Mouse (Mus musculus): Measurements from ENCODE around the gene Tle6.
"Not testable (repeated sequence)": the region's sequence is repeated elsewhere in the genome, so short reads cannot be mapped to it uniquely, and the experiment has no call there.

The Tle6 gene

DNA sequence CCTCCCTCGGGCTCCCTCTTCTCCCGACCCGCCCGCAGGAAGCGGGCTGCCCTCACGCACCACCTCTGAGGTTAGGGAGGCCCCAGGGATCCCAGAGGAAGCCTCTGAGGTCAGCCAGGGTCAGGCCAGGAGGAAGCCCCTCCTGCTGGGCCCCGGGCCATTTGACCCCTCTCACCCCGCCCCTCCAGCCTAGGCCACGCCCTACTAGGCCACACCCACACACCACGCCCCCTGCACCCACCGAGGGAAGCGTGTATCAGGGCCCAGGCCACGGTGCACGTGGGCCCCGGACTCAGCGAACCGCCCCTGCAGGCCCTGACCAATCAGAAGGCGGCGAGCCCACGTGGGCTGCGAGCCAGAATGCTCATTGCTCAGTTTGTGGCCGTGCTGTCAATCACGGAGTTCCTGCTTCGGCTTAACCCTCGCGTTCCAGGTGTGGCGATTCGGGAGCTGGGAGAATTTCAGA, at the start of gene Tle6:
TSS of gene Tle6 (minus strand) at position 336 of the 466 bp plus-strand sequence.
- DNase-seq (ENCODE audit: low spot score): peak; percentile 97

DNA sequence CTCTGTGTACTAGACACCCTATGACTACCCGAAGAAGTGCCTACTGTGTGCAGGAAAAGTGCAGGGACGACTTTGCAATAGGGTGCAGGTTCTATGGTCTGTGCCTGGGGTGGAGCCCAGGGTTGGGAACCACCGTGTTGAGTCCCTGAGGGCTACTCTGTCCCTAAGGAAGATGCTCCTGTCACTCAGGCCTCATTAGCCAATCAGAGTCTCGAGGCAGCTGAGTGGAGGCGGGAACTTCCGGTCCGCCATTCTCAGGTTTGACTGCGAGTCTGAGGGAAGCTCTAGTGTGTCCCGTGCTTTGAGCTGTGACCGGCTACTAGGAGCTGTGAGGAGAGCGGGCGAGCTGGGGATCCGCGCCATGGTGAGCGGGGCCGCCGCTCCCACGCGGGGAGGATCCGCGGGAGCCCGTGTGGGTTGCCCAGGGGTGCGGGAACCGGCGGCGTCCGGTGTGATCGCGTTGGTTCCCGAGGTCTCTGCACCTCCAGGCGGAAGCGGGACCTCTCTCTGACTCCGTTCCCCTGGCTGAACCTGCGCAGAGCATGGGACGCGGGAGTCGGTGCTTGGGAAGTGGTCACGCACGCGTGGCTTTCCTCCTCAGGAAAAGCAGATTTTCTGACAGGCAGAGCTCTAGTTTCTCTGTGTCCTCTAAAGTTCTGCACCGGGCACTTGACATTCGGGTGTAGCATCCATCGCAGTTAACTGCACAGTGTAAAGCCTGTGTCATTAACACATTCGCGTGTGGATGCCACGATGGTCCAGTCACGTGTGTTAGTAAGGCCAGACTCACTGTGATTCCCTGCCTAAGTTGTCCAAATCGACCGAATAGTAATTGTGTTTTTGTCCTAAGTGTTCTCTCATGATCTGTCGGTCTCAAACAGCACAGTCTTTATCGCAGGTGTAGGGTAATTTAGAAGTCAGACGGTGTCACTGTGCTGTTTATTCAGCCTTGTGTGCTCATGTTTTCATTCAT, 48.2 kb upstream of the Tle6 start, which contains the start of gene Gm10778:
TSS of gene Gm10778 (plus strand) at position 257 of the 973 bp plus-strand sequence.
- peak; percentile 88 for DNase-seq (ENCODE audit: low spot score)

DNA sequence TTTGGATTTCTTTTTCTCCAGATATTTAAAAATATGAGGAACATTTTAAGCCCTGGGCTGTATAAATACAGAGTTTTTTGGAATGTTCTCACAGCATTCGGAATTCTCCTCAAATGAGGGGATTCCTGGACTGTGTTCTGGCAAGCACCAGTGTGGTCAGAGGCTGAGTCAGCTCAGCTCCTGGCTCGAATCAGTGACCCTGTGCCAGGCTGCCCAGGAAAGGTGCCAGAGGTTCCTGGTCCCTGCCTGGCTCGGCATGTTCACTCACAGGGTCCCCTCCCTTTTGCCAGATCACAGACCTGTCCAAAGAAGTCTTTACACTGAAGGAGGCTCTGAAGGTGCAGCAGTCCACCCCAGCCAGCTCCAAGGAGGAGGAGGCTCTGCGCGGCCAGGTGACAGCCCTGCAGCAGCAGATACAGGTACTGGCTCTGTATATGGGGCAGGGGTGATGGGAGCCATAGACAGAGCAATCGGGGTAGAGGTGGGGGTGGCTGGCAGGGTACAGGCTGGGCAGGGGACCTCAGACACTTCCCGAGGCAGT, 45.2 kb upstream of the Tle6 start:
- no peak for DNase-seq (ENCODE audit: low spot score)

DNA sequence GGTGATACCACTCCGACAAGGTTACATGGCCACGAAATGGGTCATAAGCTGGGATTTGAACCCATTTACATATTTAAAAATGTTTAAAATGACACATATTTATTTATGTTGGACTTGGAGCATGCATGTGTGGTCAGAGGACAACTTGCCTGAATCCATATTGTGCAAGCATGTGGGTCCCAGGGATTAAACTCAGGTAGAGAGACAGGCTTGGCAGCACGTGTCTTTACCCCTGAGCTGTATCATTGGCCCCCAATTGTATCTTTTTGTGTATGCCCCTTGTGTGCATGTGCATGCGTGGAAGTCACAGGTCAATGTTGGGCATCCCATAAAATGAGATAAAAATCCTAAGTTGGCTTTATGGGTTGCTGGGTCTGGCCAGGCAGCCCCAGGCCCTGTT, 44.5 kb upstream of the Tle6 start:
- DNase-seq (ENCODE audit: low spot score): no peak

DNA sequence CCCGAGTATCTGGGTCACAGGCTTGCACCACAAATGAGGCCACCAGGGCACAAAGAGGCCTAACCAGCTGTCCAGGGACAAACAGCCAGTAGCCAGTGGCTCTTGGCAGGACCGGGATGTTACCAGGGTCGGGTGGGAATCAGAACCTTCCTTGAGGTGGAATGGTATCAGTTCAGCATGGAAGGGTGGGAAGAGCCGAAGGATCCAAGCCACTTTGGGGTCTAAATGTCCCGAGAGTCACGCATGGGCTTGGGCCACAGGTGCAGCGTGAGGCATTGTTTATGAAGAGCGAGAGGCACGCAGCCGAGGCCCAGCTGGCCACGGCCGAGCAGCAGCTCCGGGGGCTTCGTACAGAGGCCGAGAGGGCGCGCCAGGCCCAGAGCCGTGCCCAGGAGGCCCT, 43.8 kb upstream of the Tle6 start:
- no peak for DNase-seq (ENCODE audit: low spot score)

DNA sequence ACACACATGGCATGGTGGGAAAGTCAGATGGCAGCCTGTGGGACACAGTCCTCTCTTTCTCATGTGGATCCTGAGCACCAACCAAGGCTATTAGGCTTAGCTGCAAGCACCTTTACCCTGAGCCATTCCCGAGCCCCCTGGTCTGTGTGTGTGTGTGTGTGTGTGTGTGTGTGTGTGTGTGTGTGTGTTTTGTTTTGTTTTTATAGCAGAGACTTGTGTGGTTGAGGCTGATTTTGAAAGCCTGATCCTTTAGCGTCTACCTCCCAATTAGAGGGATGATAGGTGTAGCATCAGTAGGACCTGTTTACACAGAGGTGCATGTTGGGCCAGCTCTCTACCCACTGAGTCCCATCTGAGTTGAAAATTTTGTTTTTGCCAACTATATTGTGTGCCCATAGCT, 43.3 kb upstream of the Tle6 start:
- DNase-seq (ENCODE audit: low spot score): no peak

DNA sequence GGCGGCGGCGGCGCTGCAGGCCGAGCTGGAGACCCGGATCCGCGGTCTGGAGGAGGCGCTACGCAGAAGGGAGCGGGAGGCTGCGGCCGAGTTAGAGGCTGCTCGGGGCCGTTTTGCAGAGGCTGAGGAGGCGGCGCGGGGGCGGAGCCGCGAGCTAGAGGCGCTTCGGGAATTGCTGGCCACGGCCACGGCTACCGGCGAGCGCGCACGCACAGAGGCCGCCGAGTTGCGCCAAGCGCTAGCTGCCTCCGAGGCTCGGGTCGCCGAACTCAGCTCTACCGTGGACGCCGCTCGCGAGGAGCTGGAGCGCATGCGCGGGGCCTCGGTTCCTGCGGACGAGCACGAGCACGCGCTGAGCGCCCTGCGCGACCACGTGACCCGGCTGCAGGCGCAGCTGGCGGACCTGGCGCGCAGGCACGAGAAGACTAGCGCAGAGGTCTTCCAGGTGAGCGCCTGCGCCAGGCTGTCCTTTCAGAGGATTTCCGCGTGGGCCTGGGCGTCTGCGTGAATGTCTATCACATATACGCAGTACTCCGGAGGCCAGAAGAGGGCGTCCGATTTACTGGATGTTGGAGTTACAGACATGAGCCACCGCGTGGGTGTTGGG, 42.7 kb upstream of the Tle6 start:
- DNase-seq (ENCODE audit: low spot score): peak; percentile 96

DNA sequence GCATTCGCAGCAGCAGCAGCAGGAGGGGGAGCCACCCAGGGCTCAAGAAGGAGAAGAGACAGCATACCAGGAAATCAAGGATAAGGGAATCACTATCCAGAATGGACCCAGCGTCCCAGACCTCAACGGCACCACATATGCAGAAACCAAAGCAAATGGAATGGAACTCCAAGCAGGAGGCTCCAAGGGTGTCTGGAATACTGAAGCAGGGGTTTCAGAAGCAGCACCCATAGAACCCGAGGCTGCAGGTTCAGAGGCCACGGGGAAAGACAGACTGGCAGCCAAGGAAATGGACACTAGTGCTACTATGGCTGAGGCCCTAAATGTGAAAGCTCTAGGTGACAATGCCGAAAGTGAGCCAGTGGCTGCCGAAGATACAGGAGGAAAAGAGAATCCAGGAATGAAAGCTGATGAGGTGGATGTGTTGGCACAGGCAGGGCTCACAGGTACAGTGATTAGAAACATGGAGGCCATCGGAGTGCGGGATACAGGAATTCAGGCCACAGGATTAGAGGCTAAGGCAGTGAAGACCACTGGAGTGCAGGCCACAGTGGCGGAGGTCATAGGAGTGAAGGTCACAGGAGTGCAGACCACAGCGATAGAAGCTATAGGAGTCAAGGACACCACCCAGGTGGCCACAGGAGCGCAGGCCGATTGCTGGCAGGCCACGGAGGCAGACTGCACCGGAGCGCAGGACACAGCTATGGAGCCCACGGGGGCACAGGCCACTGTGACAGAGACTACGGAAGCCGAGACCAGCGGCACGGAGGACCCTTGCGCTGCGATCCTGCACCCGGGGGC, 42.0 kb upstream of the Tle6 start:
- DNase-seq (ENCODE audit: low spot score): no peak

DNA sequence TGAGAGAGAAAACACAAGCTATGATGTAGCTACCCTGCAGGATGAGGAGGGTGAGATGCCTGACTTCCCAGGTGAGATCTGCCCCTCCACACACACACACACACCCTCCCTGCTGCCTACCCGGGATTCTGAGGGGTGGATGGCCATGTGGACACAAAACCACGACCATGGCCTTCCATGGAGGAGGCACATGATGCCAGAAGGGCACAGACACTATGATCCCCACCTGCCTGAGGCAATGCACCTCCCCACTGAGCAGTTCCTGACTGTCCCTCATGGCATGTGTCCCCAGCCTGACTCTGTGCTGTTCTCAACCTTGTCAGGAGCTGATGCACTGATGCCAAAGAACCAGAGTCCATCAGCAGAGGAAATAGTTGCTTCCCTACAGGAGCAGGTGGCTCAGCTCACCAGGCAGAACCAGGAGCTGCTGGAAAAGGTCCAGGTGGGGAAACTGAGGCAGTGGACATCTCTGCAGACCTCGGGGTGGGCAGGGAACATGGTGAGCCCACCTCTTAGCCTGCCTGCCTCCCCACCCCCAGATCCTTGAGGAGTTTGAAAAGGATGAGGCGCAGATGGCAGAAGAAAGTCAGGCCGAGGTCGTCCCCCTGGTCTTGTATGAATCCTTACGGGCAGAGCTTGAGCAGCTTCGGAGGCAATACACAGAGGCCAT, 41.2 kb upstream of the Tle6 start:
- no peak for DNase-seq (ENCODE audit: low spot score)

DNA sequence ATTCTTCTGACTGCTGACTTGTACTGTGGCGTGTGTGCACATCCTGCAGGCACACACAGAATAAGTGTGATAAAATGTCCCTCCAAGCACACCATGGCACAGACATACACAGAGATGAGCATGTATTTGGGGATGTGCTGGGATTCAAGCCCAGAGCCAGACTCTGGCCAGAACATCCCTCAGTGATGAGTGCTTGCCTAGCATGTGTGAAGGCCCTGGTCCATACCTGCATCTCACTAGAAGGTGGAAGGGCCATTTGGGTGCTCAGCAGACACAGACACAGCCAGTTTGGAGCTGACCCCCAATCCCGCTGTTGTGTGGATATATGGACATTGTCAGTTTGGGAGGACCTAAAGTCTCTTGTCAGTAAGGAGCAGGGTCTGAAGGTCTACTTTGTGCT, 40.7 kb upstream of the Tle6 start:
- no peak for DNase-seq (ENCODE audit: low spot score)

DNA sequence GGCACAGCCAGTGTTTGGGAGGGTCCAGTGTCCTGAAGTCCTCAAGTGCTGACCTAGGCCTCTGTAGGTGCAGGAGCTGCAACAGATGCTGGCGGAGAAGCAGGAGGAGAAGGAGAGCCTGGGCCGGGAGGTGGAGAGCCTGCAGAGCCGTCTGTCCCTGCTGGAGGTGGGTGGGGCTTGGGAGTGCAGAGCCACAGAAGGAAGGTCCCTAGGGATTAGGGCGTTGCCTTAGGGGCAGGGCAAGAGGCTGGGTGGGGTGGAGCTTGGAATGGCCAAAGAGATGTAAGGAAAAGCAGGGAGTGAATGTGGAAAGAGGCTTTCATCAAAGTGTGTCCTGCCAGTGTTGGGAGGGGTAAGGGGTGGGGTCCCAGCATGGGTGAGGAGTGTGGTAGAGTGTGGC, 40.0 kb upstream of the Tle6 start:
- DNase-seq (ENCODE audit: low spot score): not testable (repeated sequence)

DNA sequence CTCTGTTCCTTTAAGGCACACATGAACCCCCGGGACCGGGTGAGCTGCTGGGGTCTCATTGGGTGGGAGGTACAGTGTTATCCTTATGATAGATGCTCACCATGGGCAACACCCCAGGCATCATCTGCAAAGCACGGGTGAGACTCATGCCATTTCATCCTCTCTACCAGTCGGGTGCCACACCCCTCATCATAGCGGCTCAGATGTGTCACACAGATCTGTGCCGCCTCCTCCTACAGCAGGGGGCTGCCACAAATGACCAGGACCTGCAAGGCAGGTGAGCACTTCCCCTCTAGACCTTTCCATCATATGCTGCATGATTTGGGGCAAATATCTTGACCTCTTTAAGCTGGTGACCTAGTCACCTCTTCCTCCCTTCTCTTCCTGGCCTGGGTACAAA, 37.2 kb upstream of the Tle6 start:
- DNase-seq (ENCODE audit: low spot score): no peak

DNA sequence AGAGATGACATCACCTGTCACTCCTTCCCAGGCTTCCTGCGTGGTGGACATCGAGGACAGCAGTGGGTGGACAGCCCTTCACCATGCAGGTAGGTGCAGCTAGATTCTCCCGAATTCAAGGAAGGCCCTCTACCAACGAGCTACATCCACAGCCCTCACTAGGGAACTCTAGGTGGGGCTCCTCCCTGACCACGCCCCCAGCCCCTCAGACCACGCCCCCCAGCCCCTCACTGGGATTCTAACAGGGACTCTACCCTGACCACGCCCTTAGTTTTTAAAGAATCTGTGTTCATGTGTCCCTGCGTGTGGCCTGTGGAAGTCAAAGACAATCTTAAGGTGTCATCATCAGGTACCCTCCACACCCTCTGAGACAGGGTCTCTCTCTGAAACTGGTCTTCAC, 35.5 kb upstream of the Tle6 start:
- DNase-seq (ENCODE audit: low spot score): no peak

DNA sequence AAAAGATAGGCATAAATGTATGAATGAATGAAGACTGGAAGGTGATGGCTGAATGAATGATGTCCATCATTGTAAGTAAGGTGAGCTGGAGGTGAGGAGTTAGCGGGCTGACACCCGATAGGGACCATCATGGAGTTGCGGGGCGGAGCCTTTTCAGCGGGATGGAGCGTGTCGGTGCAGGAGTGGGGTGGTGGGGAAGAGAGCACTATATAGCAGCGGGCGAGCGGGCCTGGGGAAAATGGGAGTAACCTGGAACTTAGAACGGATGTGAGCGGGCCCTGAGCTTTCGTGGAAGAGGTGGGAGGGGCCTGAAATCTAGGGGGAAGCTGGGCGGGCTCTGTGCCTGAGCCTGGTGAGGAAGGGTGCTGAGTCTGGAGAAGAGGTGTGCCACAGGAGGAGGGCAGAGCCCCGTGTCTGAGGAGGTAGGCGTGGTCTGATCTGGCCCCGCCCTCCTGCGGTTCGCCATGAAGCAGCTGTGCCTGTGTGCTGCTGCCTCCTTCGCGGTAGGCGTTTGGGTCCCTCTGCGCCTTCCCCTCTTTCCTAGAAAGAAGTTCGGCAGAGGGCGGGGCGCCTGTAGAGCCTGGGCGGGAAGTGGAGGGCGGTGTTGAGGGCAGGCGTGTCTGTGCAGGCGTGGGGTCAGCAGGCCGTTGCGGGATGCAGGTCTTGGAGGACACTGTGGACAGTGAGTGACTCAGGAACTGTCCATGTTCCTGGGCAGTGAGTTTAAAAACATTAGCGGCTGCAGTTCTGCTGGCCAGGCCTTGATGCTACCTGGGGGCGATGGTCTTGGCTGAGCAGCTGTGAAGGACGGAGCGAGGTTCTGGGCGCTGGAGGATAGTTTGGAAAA, 32.6 kb upstream of the Tle6 start:
- peak; percentile 90 for DNase-seq (ENCODE audit: low spot score)

DNA sequence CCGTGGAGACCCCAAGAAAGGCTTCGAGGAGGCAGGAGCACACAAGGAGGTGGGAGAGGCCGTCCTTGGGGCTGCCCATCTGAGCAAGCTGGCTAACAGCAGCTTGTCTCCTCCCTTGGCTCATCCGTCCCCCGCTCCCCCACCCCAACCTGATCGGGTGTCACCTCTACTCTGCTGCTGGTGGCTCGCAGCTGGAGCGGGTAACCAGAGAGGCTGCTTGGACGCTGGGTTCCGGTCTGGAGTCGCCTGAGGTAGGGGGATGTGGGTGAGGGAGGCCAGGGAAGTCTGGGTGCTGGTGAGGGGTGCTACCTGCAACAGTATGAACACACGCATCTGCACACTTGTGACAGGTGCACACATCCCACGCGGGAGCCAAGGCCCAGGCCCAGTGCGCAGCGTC, 27.5 kb upstream of the Tle6 start, which contains the start of gene Ankrd24:
TSS of gene Ankrd24 (plus strand) at position 151 of the 400 bp plus-strand sequence.
- DNase-seq (ENCODE audit: low spot score): no peak

DNA sequence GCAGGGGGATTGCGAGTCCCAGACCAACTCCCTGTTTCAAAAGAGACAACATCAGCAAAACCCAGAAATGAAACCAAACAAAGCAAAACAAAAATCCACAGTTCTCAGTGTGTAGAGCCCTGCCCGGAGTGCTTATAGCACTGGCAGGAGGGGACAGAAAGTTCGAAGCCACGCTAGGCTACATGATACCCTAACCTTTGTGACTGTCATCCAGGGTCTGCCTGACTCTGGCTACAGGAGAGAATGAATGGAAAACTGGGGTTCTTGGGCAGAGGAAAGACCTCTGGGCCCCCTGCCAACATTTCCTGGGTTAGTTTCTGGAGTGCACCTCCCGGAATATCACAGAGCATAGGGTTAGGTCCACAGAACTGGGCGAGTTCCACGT, 27.0 kb upstream of the Tle6 start:
- no peak for DNase-seq (ENCODE audit: low spot score)

DNA sequence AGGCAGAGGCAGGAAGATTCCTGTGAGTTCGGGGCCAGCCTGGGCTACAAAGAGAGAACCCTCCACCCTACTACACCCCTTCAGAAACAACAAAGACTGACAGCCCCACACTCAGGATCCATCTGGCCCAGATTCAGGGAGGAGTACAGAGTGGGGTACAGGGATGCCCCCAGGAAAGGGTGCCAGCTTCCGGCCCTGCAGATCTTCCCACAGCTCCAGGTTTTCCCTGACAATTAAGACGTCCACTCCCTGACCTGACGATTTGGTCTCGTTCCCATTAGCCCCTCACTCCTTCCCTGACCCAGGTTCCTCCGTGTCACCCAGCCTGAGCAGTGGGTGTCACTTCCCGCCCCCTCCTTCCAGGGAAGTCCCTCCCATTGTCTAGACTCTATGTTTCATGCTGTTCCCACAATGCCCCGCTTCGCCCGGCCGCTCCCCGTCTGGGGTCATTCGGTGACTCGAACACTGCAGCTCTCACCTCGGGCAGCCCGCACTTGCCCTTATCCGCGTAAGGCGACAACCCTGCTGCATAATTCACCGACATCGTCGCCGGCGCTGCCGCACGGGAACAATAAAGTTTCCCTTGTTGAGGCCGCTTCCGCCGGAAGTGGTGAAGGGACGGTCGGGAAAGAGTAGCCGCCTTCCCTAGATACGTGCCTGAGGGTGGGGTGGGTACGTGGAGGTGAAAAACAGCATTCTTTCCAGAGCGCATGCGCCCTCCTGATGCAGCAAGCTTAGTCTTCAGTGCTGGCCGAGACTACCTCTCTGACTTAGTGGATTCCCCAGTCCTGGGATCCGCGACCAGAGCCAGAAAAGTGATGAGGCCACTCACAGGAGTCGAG, 26.3 kb upstream of the Tle6 start, which contains the start of gene Sirt6:
TSS of gene Sirt6 (minus strand) at position 804 of the 842 bp plus-strand sequence.
- DNase-seq (ENCODE audit: low spot score): peak; percentile 94

DNA sequence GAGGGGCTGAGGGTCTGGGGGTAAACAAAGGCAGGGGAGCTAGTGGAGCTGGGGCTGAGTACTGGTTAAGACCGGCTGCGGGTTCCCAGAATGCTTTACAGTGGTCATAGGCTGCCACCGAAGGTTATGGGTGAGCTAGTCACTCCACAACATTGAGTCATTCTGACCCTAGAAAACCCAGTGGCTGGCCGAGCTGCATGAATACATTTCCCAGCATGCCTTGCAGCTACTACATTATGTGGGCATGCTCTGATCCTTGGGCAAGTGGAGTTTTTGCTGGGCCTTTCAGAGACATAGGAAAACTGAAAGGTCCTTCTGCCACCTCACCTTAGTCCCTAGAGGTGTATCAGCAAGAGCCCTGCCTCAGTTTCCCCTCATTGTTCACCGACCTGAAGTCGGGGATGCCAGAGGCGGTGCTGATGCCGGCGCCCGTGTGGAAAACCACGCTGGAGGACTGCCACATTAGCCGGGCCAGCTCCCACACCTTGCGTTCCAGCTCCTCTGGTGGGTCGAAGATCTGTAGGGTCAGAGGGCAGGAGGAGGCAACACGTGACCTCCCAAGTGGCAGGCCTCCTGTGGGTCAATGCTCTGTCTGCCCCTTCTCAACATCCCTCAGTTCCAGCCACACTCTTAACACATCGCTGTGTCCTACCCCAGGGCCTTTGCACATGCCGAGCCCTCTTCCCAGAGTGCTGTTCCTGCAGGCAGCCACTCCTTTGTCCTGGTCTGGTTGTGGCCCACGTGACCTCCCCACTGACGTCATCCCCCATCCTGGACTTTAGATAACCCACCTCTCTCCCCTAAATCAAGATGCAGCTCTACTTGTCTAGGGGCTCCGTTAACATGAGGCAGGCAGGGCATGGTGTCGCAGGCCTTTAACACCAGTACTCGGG, 25.5 kb upstream of the Tle6 start:
- DNase-seq (ENCODE audit: low spot score): no peak
